Mouse (Mus musculus) midbrain, embryonic 16.5 days (tissue): ENCODE measurements around the gene Zc3h6. TPM values are rescaled to one million over a fixed set of nuclear protein-coding genes. Genes with fewer than 3 reads are reported as not detected.

Experiments
- ATAC-seq: fragments of 200-750 bp; cut with Nextera tagmentation; 2 replicates; pipeline ENCODE4 v1.8.0; 2017; ENCODE audit warnings: moderate TSS enrichment
- H3K27ac ChIP-seq: fragments of 300-500 bp; sonication (generic); 2 replicates; pipeline ENCODE4 v1.5.1; 2014; ENCODE audit warnings: mild to moderate bottlenecking, low read length, mixed read lengths
- H3K27me3 ChIP-seq: fragments of 300-500 bp; sonication (generic); 2 replicates; pipeline ENCODE4 v1.6.1; 2014; ENCODE audit warnings: low read depth, low read length, mixed read lengths; ENCODE audit not compliant: control insufficient read depth, insufficient read depth
- H3K36me3 ChIP-seq: fragments of 300-500 bp; sonication (generic); 2 replicates; pipeline ENCODE4 v1.6.1; 2014; ENCODE audit warnings: mild to moderate bottlenecking, low read length, moderate library complexity, mixed read lengths; ENCODE audit not compliant: control insufficient read depth, insufficient read depth
- H3K4me1 ChIP-seq: fragments of 300-500 bp; sonication (generic); 2 replicates; pipeline ENCODE4 v1.6.1; 2014; ENCODE audit warnings: mild to moderate bottlenecking, low read length, mixed read lengths; ENCODE audit not compliant: control insufficient read depth, insufficient read depth
- H3K4me2 ChIP-seq: fragments of 300-500 bp; sonication (generic); 2 replicates; pipeline ENCODE4 v1.6.1; 2014; ENCODE audit warnings: mild to moderate bottlenecking, low read length, mixed read lengths
- H3K4me3 ChIP-seq: fragments of 300-500 bp; sonication (generic); 2 replicates; pipeline ENCODE4 v1.5.1; 2014; ENCODE audit warnings: low read depth, mild to moderate bottlenecking, low read length, moderate library complexity, mixed read lengths
- H3K9ac ChIP-seq: fragments of 300-500 bp; sonication (generic); 2 replicates; pipeline ENCODE4 v1.6.1; 2014; ENCODE audit warnings: low read depth, low read length, mixed read lengths
- H3K9me3 ChIP-seq: fragments of 300-500 bp; sonication (generic); replicated peaks from 2 replicates; pipeline ENCODE4 v1.6.1; 2014; ENCODE audit warnings: mild to moderate bottlenecking, low read length, mixed read lengths; ENCODE audit not compliant: control insufficient read depth, poor library complexity, severe bottlenecking
- WGBS: fragments of 180-500 bp; shearing (Covaris S2); extraction: QIAGEN DNeasy Blood & Tissue Kit; methylation state at CpG from one replicate; pipeline ENCODE4 v1.1.7; 2014; 5-methylcytosine and 5-hydroxymethylcytosine counted together
- polyA plus RNA-seq: library from polyadenylated mRNA; unstranded; fragments of >200 nt; fragmentation: Nextera tagmentation; extraction: Ambion mirVana; gene quantifications from 2 replicates; pipeline ENCODE4 v1.2.1, GENCODE M21; 2015

Gene Zc3h6
- 3.7 and 4.2 TPM in 2 replicates for polyA plus RNA-seq

DNA sequence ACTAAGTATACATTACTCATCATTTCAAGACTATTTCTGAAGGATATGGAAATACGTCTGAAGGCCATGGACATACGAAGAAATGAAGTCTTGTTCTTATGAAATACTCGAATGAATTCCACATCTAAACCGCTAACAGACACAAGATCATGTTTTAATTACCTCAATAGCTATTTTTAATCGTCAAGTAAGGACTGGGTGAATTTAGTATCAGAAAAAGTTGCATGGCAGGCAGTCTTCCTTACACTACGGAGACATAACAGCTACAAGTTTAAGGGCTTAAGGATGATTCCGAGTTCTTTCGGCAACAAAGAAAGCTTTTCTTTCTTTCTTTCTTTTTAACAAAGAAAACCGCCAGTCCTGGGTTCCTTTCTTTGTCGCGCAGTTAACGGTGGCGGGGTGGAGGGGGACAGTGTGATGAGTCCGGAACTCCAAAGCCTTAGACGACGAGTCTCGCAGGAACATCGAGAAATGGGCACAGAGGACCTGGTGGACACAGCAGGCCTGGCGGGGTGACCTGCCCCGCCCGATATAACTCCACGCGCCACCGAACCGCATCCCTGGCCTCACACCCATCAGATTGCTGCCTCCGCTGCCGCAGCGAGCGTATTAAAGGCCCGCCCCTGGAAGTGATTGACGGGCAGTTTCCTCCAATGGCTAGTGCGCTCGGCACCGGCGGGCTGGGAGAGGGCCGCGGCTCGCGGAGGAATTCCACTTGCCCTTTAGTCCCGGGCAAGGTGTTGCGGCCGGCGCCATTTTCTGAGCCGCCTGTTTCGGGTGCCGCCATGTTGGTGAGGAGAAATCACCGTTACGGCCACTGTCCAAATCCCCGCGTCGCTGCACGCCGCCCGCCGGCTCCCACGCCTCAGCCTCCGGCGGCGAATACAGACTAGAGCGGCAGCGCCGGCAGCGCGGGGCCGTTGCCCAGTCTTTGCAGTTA is at the start of gene Zc3h6:
Gene Zc3h6, plus strand, starts transcription at position 762 of the 940 bp plus-strand sequence.
- H3K4me2 ChIP-seq = peak within 1 kb of the TSS; percentile 56
- H3K9ac ChIP-seq = peak within 1 kb of the TSS; percentile 100
- peak; percentile 98 for ATAC-seq
- H3K27ac ChIP-seq = peak within 1 kb of the TSS; percentile 100
- H3K4me3 ChIP-seq = peak within 1 kb of the TSS; percentile 91
- no peaks in the 10 kb centered on the region for H3K36me3 ChIP-seq
- under 1% methylated on average over 65 of the region's 65 CpGs for WGBS
- H3K27me3 ChIP-seq = no peaks in the 10 kb centered on the region
- peaks cover 10% of the 10 kb centered on the region for H3K4me1 ChIP-seq
- H3K9me3 ChIP-seq = no peaks in the 10 kb centered on the region

- Histone ChIP-seq H3K9me3 (no peaks in the 10 kb centered on the region), H3K4me2 (no peak overlapping the region), H3K9ac (no peak overlapping the region), H3K4me3 (no peak overlapping the region), H3K4me1 (no peaks in the 10 kb centered on the region), H3K27me3 (no peaks in the 10 kb centered on the region), H3K27ac (no peak overlapping the region), H3K36me3 (peaks cover 12% of the 10 kb centered on the region; the same call in 1 of the 2 replicates)
- WGBS = 95% methylated on average over 4 of the region's 4 CpGs
- ATAC-seq = no peak
Measured at GRCm38 (mm10) chr2:128924799-128925198, 42.4 kb upstream of the Zc3h6 start.

DNA sequence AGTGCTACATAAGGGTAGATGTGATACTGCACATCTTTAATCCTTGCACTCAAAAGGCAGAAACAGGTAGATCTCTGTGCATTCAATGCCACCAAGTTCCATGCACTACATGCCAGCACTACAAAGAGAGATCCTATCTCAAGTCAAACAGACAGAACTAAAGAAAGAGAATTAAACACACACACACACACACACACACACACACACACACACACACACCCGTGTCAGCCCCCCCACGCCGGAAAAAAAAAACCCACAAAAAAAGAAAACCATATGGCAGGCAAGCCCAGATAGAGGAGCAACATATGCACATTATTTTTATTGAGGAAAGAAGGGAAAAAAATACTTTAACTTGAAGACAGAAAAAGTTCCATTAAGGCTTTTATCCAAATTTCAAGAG is 38.8 kb upstream of the Zc3h6 start:
- Histone ChIP-seq H3K36me3 (peaks cover 22% of the 10 kb centered on the region), H3K4me2 (no peak overlapping the region), H3K9me3 (no peaks in the 10 kb centered on the region), H3K9ac (no peak overlapping the region), H3K27ac (no peak overlapping the region), H3K4me1 (no peaks in the 10 kb centered on the region), H3K27me3 (no peaks in the 10 kb centered on the region), H3K4me3 (no peak overlapping the region)
- ATAC-seq = no peak
- WGBS = 82% methylated on average over 3 of the region's 3 CpGs

DNA sequence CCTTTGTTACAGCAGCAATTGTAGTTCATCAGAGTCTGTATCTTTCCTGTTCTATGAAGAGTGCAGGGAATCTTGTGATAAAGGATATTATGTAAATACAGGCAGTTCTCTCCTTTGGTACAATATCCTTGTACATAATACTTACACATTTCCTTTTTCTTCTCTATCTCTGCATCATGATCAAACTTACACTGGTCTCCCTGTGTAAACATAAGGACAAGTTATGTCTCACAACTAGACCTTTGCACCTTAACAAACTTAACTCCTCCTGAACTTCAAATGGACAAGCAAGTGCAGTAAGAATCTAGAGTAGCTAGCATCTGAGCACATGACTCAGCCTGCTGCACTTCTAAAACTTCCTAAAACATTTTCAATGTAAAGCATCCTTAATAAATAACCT is 36.5 kb upstream of the Zc3h6 start:
- Histone ChIP-seq H3K4me2 (no peak overlapping the region), H3K9me3 (no peaks in the 10 kb centered on the region)
- no peak for ATAC-seq

DNA sequence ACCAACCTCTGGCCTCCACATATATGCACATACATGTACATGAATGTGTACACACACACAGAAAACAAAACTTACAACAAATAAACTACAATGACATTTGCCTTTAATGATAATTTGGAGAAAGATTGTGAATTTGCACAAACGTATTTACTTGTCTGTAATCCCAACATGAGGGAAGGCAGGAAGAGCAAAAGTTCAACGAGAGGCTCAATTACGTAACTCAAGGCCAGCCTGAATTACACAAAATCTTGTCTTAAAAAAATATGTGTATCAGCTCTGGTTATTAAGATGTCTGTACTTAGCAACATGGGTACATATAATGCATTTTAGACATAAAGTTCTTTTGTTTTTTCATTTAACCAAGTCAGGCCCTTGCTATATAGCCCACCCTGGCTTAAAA is 30.9 kb upstream of the Zc3h6 start:
- Histone ChIP-seq H3K4me3 (no peak overlapping the region), H3K9ac (no peak overlapping the region), H3K4me1 (no peaks in the 10 kb centered on the region), H3K36me3 (peaks cover 3% of the 10 kb centered on the region), H3K4me2 (no peak overlapping the region), H3K27me3 (no peaks in the 10 kb centered on the region), H3K27ac (no peak overlapping the region), H3K9me3 (no peaks in the 10 kb centered on the region)
- WGBS = 94% methylated on average over 3 of the region's 3 CpGs
- no peak for ATAC-seq

More for the DNA sequence above, 36.5 kb upstream of the Zc3h6 start:
- Histone ChIP-seq H3K9ac (no peak overlapping the region), H3K4me1 (no peaks in the 10 kb centered on the region), H3K4me3 (no peak overlapping the region), H3K27ac (no peak overlapping the region), H3K27me3 (no peaks in the 10 kb centered on the region), H3K36me3 (peaks cover 23% of the 10 kb centered on the region)

DNA sequence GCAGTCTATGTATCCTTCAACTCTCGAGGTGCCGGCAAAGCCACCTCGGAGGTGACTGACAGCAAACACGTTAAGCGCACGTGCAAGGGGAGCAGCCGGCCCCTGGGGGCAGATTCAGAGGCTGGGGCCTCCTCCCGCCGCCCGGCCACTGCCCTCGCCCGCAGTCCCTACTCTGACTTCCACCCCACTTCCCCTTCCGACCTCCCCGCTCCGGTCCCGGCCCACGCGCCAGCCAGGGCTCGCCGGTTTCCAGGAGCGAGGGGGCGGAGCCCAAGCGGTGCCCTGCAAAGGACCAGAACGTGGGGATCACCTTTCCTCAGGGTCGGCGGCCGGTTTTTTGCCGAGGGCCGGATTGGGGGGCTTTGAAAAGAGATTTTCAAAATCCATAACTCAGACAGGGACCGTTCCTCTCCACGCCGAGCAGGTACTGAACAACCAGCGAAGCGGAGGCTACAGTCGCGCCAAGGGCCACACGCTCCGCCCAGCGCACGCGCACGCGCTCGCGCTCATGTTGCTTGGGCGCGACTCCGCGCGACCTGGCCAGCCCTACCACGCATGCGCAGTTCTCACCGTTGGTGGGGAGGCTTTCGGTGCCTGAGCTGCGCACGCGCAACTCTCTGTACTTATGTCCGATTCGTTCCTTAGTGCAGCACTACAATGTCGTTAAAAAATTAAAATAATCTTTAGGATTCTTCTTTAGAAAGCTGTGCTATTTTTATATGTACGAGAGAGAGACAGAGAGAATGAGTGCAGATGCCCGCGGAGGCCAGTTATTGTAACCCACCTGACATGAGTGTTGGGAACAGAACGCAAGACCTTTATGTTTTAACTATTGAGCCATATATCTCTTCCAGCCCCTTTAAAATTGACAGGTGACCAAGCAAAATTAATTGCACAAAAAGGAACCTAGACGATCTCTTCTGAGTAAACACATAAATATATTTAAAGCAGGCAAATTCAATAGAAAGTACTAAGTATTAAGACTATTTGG is 23.4 kb upstream of the Zc3h6 start, which contains the start of gene Zc3h8:
Gene Zc3h8, minus strand, starts transcription at position 540 of the 991 bp plus-strand sequence.
- 2% methylated on average over 65 of the region's 65 CpGs for WGBS
- Histone ChIP-seq H3K27me3 (no peaks in the 10 kb centered on the region), H3K9me3 (no peaks in the 10 kb centered on the region), H3K36me3 (no peaks in the 10 kb centered on the region; the same call in 1 of the 2 replicates), H3K4me2 (peak within 1 kb of the TSS; percentile 76), H3K4me3 (peak within 1 kb of the TSS; percentile 89), H3K9ac (peak within 1 kb of the TSS; percentile 93), H3K4me1 (peaks cover 7% of the 10 kb centered on the region), H3K27ac (peak within 1 kb of the TSS; percentile 93)
- peak; percentile 96 for ATAC-seq

GRCm38 (mm10) chr2:128947962-128948588 is 19.1 kb upstream of the Zc3h6 start:
- WGBS = 35% methylated on average over 6 of the region's 6 CpGs
- Histone ChIP-seq H3K9ac (no peak overlapping the region), H3K4me3 (no peak overlapping the region), H3K27me3 (no peaks in the 10 kb centered on the region), H3K27ac (no peak overlapping the region), H3K36me3 (no peaks in the 10 kb centered on the region), H3K9me3 (no peaks in the 10 kb centered on the region), H3K4me1 (peaks cover 3% of the 10 kb centered on the region), H3K4me2 (no peak overlapping the region)
- no peak for ATAC-seq

DNA sequence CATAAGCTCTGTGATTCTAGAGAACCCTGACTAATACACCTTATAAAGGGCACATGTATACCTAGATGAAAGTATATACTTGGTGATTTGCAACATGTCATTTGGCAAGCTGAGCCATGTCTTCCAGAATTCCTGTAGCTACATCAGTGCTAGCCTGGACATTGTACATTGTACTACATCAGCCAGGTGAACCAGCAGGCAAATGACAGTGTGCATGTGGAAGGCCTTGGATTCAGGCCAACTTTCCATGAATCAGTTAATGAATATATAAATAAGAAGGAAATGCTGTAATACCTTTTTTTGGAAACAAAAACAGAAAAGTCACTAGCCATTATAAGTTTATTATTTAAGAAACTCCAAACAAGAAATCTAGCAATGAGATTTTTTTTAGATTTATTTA is 13.0 kb upstream of the Zc3h6 start:
- H3K36me3 ChIP-seq = no peaks in the 10 kb centered on the region
- no peaks in the 10 kb centered on the region for H3K9me3 ChIP-seq
- H3K4me1 ChIP-seq = no peaks in the 10 kb centered on the region
- no peaks in the 10 kb centered on the region for H3K27me3 ChIP-seq
- no peak overlapping the region for H3K4me2 ChIP-seq
- H3K9ac ChIP-seq = no peak overlapping the region
- no peak overlapping the region for H3K27ac ChIP-seq
- no peak overlapping the region for H3K4me3 ChIP-seq
- ATAC-seq = no peak
